Mouse (Mus musculus): ENCODE data around the gene H2afv. TPM values are rescaled to one million over a fixed set of nuclear protein-coding genes. Genes with fewer than 3 reads are reported as not detected.

The H2afv gene
- total RNA-seq, 1 experiment from 2014 or later = 46.2 TPM

DNA sequence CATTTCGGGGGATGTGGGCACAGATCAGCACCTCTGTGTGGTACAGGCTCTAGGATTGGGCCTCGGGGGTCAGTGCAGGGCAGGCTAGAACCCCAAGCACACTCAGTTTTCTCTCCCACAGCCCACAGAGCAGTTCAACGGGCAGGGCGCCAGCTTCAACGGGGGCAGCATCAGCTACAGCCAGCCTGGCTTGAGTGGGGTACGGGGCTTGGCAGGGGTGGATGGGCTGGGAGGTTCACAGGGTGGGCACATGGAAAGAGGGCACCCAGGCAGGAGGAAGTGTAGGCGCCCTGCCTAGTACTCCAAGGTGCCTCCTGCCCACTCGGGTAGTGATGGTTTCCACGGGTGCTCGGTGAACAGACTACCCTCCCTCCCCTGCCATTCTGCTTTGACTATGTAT, 46.1 kb downstream of the H2afv start:
- ATAC-seq (ENCODE audit: extremely low read depth, insufficient number of reproducible peaks, low FRiP score, poor library complexity, severe bottlenecking) = no peak

DNA sequence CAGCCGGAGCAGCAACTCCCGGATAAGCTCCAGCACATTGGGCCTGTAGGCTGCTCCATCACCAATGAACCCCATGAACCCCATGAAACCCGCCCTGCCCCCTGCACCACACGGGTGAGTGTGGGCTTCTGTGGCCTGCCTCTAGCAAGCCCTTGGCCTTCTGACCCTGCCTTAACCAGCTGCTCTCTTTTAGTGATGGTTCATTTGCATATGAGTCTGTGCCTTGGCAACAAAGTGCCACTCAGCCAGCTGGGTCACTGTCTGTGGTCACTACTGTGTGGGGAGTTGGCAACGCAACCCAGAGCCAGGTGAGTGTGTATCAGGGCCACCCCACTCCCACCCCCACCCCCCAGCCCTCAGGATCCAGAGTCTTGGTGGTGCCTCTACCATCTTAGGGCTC, 48.7 kb downstream of the H2afv start:
- no peak for ATAC-seq (ENCODE audit: extremely low read depth, insufficient number of reproducible peaks, low FRiP score, poor library complexity, severe bottlenecking)

DNA sequence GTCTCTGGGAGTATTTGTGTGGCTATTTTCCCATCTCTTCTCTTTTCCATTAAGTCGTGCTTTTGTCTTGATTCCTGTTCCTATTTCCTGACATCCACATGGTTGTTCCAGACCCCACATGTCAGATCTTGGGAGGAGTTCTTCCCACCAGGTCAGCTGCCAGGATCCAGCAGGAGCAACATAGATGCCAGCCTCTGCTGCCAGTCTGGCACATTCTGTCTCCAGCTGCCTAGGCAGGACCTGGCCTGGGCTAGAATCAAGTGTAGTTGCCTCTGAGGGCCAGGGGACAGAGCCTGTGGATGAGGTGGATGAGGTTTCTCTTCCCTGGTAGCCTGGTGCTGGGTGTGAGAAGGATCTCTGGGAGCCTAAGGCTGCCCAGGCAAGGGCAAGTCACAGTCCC, 50.4 kb downstream of the H2afv start:
- ATAC-seq (ENCODE audit: extremely low read depth, insufficient number of reproducible peaks, low FRiP score, poor library complexity, severe bottlenecking) = no peak

DNA sequence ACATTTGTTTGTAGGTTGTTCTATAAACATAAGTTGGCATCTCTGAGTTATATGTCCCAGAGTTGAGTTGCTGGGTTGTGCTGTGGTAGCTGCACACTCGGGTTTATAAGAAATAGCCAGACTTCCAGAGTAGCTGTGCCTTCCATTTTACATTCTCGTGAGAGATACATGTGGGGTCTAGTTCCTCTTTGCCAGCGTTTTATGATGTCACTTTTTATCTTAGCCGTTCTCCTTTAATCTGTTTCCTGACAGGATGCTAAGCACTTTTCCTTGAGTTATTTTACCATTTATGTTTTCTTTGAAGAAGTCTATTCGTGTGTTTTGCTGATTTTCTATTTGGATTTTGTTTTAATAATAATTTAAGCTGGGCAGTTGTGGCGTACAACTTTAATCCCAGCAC, 51.4 kb downstream of the H2afv start:
- no peak for ATAC-seq (ENCODE audit: extremely low read depth, insufficient number of reproducible peaks, low FRiP score, poor library complexity, severe bottlenecking)

DNA sequence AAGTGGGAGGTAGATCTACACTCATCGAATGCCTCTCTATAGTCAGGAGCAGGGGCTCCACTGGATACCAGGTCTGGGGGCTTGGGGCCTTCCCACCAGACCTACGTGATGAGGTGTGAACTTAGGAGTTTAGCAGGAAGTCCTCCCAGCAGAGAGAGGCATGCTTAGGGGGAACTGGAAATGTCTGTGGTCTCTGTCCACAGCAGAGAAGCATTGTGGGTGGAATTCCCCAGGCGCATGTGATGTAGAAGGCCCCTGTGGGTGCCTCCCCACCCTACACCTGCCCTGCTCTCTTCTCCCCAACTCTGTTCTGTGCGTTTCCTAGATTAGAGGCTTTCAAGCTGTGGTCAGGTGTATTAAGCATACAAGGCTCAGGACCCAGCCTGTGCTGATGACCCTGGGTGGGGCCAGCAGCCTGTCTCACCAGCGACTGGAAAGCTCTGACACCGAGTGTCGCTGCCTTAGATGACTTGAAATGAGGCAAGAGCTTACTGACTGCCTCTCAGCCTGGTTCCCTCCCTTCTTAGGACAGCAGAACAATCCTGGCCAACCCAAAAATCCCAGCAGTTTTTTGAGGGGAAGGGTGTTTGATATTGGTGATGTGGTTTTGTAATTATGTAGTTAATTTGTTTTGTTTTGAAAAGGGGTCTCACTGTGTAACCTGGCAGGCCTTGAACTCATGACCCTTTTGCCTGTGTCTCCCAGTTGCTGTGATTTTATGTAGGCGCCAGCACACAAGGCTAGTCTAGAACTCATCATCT, 52.5 kb downstream of the H2afv start:
- ATAC-seq (ENCODE audit: extremely low read depth, insufficient number of reproducible peaks, low FRiP score, poor library complexity, severe bottlenecking) = peak; percentile 39; the same call in 1 of the 2 replicates

DNA sequence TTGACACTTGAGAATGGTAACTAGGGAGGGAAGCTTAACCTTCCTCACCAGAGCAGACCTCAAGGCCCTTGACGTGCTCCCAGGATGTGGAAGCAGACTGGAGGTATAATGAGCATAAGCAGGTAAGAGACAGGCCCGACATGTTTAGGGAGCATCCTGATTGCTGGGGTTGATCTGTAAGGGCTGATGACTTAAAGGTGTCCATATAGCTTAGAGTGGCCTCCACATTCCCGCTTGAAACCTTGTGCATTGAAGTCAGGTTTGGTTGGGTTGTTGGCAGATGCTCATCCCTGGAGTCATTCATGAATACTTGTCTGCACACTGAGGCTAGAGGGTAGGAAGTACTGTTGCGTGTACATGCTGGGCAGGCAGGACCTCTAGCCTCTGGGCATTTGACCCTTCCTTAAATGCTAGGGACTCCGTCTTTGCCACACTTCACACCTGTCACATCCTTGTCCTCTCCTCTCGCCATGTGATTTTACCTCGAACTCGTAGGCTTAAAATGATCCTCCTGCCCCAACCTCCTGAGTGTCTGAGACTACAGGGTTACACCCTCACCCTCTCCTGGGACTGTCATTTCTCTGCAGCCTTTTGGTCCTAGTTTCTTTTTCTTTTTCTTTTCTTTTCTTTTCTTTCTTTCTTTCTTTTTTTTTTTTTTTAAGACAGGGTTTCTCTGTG, 53.7 kb downstream of the H2afv start:
- no peak for ATAC-seq (ENCODE audit: extremely low read depth, insufficient number of reproducible peaks, low FRiP score, poor library complexity, severe bottlenecking)

DNA sequence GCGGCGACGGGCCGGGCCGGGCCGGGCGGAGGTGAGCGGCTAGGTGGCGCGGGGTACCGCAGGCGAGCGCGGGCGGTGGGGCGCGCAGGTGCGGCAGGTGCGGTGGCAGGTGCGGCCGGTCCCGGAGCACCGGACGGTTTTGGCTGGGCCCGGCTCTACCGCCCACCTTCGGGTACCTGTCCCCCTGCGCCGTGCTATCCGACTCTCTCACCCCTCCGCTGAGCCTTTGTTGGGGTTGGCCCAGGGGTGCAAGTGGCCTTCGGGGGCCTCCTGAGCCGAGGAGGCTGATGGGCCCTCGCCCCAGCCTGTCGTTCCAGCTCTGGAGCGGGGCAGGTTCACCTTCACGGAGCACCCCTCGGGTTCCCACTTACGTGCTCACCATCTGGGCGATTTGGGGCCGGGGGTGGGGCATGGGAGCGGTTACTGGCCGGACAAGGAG, 54.7 kb downstream of the H2afv start:
- ATAC-seq (ENCODE audit: extremely low read depth, insufficient number of reproducible peaks, low FRiP score, poor library complexity, severe bottlenecking) = no peak

DNA sequence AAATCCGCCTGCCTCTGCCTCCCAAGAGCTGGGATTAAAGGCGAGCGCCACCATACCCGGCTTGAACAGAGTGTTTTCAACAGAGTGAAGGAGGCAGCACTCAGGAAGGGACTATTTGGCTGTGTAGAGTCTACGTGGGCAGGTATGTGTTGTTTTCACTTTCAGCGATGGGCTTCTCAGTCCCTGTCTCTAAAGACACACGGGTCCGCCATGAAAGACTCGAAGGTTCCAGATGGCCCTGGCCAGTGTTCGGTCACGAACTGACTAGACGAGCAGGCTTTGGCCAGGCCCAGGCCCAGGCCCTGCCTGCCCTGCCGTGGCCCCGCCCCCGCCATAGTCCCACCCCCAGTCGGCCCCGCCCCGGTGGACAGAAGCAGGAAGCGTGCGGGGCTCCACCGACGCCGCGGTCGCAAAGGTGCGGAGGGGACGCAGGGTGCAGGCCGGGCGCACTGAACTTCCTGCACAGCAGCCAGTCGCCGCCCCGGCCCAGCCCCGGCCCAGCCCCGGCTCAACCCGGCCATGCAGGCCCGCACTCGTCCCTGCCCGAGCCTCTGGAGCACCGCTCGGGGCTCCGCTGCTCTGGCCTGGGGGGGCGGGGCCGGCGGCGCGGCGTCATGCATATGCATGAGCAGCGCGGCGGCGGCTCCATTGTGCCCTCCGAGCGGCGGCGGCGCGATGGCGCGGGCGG, 55.4 kb downstream of the H2afv start, which contains the start of gene Zmiz2:
Zmiz2 (plus strand) TSS at position 349 of the 688 bp plus-strand sequence.
- ATAC-seq (ENCODE audit: extremely low read depth, insufficient number of reproducible peaks, low FRiP score, poor library complexity, severe bottlenecking) = peak; percentile 77

DNA sequence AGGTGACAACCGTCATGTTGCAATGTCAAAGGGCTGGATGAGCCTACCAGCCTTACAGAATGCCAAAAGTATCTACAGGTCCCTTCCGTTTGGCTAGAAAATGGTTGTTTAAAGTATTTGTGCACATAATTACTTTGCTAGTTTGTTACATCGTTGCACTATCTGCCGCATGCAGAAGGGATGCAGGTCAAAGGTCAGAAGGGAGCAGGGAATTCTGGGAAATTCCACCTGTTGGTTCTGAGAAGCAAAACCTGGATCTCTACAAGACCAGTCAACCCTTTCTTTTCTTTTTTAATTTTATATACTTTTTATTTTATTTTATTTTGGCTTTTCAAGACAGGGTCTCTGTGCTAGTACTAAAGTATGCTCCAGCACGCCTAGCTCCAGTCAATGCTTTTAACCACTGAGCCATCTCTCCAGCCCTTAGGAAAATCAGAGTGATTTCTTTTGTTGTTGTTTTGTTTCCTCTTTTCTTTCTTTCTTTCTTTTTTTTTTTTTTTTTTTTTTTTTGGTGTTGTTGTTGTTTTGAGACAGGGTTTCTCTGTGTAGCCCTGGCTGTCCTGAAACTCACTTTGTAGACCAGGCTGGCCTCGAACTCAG, 56.0 kb downstream of the H2afv start:
- no peak for ATAC-seq (ENCODE audit: extremely low read depth, insufficient number of reproducible peaks, low FRiP score, poor library complexity, severe bottlenecking)

DNA sequence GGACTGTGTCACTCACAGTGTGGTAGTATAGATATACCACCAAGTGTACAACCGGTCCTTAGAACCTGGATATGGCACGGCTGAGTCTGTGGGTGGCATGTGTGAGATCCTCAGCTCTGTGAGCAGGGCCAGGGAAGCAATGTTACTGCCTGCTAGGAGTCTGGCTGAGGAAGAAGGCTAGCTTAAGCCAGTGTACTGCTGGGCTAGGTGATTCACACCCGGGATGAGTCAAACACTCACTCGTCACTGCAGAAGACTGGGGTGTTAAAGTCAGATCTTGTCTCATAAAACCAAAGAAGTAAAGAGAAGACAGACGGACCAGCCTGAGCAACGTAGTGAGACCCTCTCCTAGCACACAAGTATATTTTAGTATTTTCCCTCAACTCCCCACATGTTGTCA, 63.3 kb downstream of the H2afv start:
- no peak for ATAC-seq (ENCODE audit: extremely low read depth, insufficient number of reproducible peaks, low FRiP score, poor library complexity, severe bottlenecking)

Other genes with a start within 250 kb of the H2afv start
- 1.8 and 1.9 TPM in 2 replicates for gene A730071L15Rik, start 244.4 kb downstream of the H2afv start, total RNA-seq (2017)
- gene Nudcd3, start 244.0 kb downstream of the H2afv start, total RNA-seq (2017) = 38.5 and 39.4 TPM in 2 replicates
- 0.12 TPM in 1 of 2 replicates, not detected in the other for gene Npc1l1, start 214.3 kb downstream of the H2afv start, total RNA-seq (2017)
- 15.7 and 21.4 TPM in 2 replicates for gene Ddx56, start 176.7 kb downstream of the H2afv start, total RNA-seq (2017)
- 28.6 and 39.8 TPM in 2 replicates for gene Tmed4, start 169.6 kb downstream of the H2afv start, total RNA-seq (2017)
- 97.5 and 110 TPM in 2 replicates for gene Ogdh, start 152.8 kb downstream of the H2afv start, total RNA-seq (2017)
- 29.6 and 32.9 TPM in 2 replicates for gene Zmiz2, start 55.4 kb downstream of the H2afv start, total RNA-seq (2017)
- gene Ppia, start 29.0 kb downstream of the H2afv start, total RNA-seq (2017) = 569 and 595 TPM in 2 replicates
- gene Purb, start 31.5 kb upstream of the H2afv start, total RNA-seq (2017) = 73.4 and 75.8 TPM in 2 replicates
- 169 and 182 TPM in 2 replicates for gene Myo1g, start 76.5 kb upstream of the H2afv start, total RNA-seq (2017)
- 297 and 309 TPM in 2 replicates for gene Ccm2, start 102.4 kb upstream of the H2afv start, total RNA-seq (2017)
- 0.12 TPM in 2 replicates for gene Nacad, start 161.6 kb upstream of the H2afv start, total RNA-seq (2017)
- 22.5 and 27.6 TPM in 2 replicates for gene Tbrg4, start 181.6 kb upstream of the H2afv start, total RNA-seq (2017)
- not detected in 2 replicates for gene Wap, start 194.2 kb upstream of the H2afv start, total RNA-seq (2017)
- 0.37 TPM in 1 of 2 replicates, not detected in the other for gene Ramp3, start 214.1 kb upstream of the H2afv start, total RNA-seq (2017)

All from neutrophil, adult 5-6 weeks (primary cell).